Mouse (Mus musculus) brain, embryonic 14.5 days (tissue): ENCODE measurements around the gene Lingo3.

Source experiments
- CTCF ChIP-seq: fragments of 200-500 bp; IDR thresholded peaks from 2 replicates; pipeline ENCODE4 v1.5.1; 2012; ENCODE audit warnings: inconsistent platforms, mild to moderate bottlenecking, moderate library complexity, borderline replicate concordance; ENCODE audit not compliant: insufficient read depth, insufficient read length; ENCODE audit errors: extremely low read depth
- POLR2A ChIP-seq: fragments of 200-500 bp; IDR thresholded peaks from 2 replicates; pipeline ENCODE4 v1.6.1; 2012; ENCODE audit warnings: mild to moderate bottlenecking, inconsistent platforms, borderline replicate concordance; ENCODE audit not compliant: poor library complexity, insufficient read depth, insufficient read length, severe bottlenecking; ENCODE audit errors: extremely low read depth

DNA sequence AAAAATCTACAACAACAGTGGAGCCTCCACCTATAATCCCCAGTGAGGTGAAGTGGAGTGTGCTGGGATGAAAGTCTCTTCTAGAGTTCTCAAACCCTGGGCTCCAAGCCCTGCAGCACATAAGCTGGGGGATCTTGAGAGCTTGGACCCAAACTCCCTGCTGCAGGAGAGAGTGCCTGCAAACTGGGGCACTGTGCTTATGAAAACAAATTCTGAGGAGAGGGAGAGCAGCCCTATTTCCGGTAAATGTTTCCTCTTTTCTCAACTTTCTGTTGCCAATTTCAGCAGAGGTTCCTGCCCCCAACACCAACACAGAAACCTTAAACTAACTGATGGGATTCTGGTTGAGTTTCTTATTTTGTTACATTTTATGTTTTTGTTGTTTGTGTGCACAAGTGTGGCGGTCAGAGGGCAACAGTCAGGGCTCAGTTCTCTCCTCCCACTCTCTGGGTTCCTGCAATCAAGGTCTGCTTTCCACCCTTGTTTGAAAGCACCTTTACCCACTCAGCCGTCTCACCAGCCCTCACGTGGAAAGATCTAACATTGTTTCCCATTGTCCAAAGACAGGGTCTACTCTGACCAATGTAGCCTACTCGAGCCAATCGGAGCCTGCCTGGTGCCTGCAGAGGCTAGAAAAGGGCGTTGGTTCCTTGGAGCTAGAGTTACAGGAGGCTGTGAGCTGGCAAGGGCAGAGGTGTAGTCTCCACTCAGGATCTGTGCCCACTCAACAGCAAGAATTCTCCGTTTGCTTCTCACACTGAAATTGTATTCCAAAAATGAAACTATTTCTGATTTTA, 19.8 kb downstream of the Lingo3 start:
- TF ChIP-seq CTCF (no peak), POLR2A (no peak)
